Mouse (Mus musculus) testis, adult 2 months (tissue): ENCODE measurements around the gene Kcnk12. TPM values are rescaled to one million over a fixed set of nuclear protein-coding genes. Genes with fewer than 3 reads are reported as not detected.

Experiments used
- H3K27ac ChIP-seq: fragments of 200-500 bp; 2 replicates; pipeline ENCODE4 v1.5.1; 2012; ENCODE audit warnings: low read depth, low read length; ENCODE audit not compliant: control insufficient read depth, insufficient read depth
- H3K27me3 ChIP-seq: fragments of 200-500 bp; 2 replicates; pipeline ENCODE4 v1.6.1; 2012; ENCODE audit warnings: mild to moderate bottlenecking, low read length, moderate library complexity; ENCODE audit not compliant: control insufficient read depth, insufficient read depth
- H3K36me3 ChIP-seq: fragments of 200-500 bp; 2 replicates; pipeline ENCODE4 v1.6.1; 2012; ENCODE audit warnings: mild to moderate bottlenecking, low read length; ENCODE audit not compliant: control insufficient read depth, insufficient read depth
- H3K4me1 ChIP-seq: fragments of 200-500 bp; 2 replicates; pipeline ENCODE4 v1.6.1; 2012; ENCODE audit warnings: low read length; ENCODE audit not compliant: control insufficient read depth, insufficient read depth
- H3K4me3 ChIP-seq: fragments of 200-500 bp; 2 replicates; pipeline ENCODE4 v1.5.1; 2012; ENCODE audit warnings: low read depth, mild to moderate bottlenecking, low read length, moderate library complexity, mixed read lengths; ENCODE audit not compliant: control insufficient read depth
- CTCF ChIP-seq: fragments of 200-500 bp; IDR thresholded peaks from 2 replicates; pipeline ENCODE4 v1.5.1; 2012; ENCODE audit warnings: low read depth, mild to moderate bottlenecking, inconsistent platforms, low read length, moderate library complexity; ENCODE audit not compliant: control insufficient read depth, insufficient read depth, insufficient replicate concordance
- POLR2A ChIP-seq: fragments of 200-500 bp; IDR thresholded peaks from 2 replicates; pipeline ENCODE4 v1.6.1; 2012; ENCODE audit warnings: low read depth, mild to moderate bottlenecking, inconsistent platforms, low read length, moderate library complexity; ENCODE audit not compliant: control insufficient read depth
- polyA plus RNA-seq: library from polyadenylated mRNA; depleted of rRNA; stranded (reverse); fragments of >200 nt; gene quantifications from 2 replicates; pipeline ENCODE4 v1.2.3, GENCODE M21; 2012; rRNA removed

The Kcnk12 gene
- 1.8 and 2.8 TPM in 2 replicates for polyA plus RNA-seq

- Histone ChIP-seq H3K27ac (no peak within 1 kb of the TSS), H3K27me3 (no peaks in the 10 kb centered on the region), H3K4me1 (peaks cover 6% of the 10 kb centered on the region), H3K4me3 (no peak within 1 kb of the TSS; the same call in 1 of the 2 replicates), H3K36me3 (no peaks in the 10 kb centered on the region)
- TF ChIP-seq POLR2A: no peak
- TF ChIP-seq CTCF: no peak
Measured at GRCm38 (mm10) chr17:87797688-87798291, at the start of gene Kcnk12. Gene Kcnk12, minus strand, starts transcription at chr17:87797994.

- TF ChIP-seq POLR2A (no peak), CTCF (no peak)
- H3K36me3 ChIP-seq: no peaks in the 10 kb centered on the region
- no peaks in the 10 kb centered on the region for H3K4me1 ChIP-seq
- H3K4me3 ChIP-seq: no peak overlapping the region
- H3K27ac ChIP-seq: no peak overlapping the region
- H3K27me3 ChIP-seq: no peaks in the 10 kb centered on the region
Measured at GRCm38 (mm10) chr17:87842156-87842555, 44.4 kb upstream of the Kcnk12 start.

GRCm38 (mm10) chr17:87840079-87840478 lies 42.3 kb upstream of the Kcnk12 start:
- Histone ChIP-seq H3K36me3 (no peaks in the 10 kb centered on the region), H3K4me1 (no peaks in the 10 kb centered on the region), H3K27me3 (no peaks in the 10 kb centered on the region), H3K27ac (no peak overlapping the region), H3K4me3 (no peak overlapping the region)
- no peak for TF ChIP-seq CTCF
- TF ChIP-seq POLR2A: no peak

DNA sequence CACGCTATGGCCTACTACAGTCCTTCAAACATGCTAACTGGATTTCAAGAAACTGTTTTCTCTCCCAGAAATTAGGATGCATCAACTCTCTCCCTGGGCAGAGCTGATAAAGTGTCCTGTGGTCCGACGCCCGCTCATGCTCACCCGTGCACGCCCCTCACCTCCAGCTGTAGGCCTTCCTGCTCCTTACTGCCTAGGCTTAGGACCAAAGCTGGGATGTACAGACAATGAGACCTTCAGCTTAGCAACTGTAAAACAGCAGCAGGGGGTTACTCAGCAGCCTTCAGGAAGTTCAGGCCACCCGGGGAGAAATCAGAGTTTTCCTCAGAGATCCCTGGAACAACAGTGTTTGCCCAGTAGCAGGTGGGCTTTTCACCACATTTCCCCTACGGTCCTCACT lies 37.1 kb upstream of the Kcnk12 start:
- Histone ChIP-seq H3K36me3 (no peaks in the 10 kb centered on the region), H3K4me1 (no peaks in the 10 kb centered on the region), H3K27me3 (no peaks in the 10 kb centered on the region), H3K27ac (no peak overlapping the region), H3K4me3 (no peak overlapping the region)
- TF ChIP-seq CTCF: no peak
- no peak for TF ChIP-seq POLR2A

DNA sequence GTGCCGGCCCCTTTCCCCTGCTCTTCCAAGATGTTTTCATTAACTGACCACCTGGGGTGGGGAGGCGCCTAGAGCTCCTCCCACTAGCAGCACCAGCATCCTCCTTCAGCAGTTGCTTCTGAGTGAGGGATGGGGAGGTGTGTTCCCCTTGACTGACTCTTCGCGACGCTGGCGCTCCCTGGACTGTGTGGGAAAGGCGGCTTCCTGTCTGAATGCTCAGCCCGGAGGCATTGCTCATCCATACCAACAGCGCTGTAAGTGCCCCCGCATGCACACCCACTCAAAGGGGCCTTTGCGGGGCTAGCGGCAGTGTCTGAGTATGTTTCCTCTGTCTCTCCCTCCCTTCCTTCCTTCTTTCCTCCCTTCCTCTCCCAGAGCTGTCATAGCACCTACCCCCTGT lies 29.1 kb upstream of the Kcnk12 start:
- H3K4me3 ChIP-seq: no peak overlapping the region
- TF ChIP-seq POLR2A (no peak), CTCF (no peak)
- no peaks in the 10 kb centered on the region for H3K27me3 ChIP-seq
- H3K36me3 ChIP-seq: no peaks in the 10 kb centered on the region
- H3K27ac ChIP-seq: no peak overlapping the region
- no peaks in the 10 kb centered on the region; the same call in 1 of the 2 replicates for H3K4me1 ChIP-seq

- Histone ChIP-seq H3K27me3 (no peaks in the 10 kb centered on the region), H3K4me3 (no peak overlapping the region), H3K4me1 (no peaks in the 10 kb centered on the region; the same call in 1 of the 2 replicates), H3K27ac (no peak overlapping the region), H3K36me3 (no peaks in the 10 kb centered on the region)
- TF ChIP-seq POLR2A (no peak), CTCF (no peak)
Measured at GRCm38 (mm10) chr17:87826036-87826560, 28.3 kb upstream of the Kcnk12 start.

- Histone ChIP-seq H3K36me3 (no peaks in the 10 kb centered on the region), H3K27ac (no peak overlapping the region), H3K4me1 (no peaks in the 10 kb centered on the region; the same call in 1 of the 2 replicates), H3K4me3 (no peak overlapping the region), H3K27me3 (no peaks in the 10 kb centered on the region)
- no peak for TF ChIP-seq CTCF
- TF ChIP-seq POLR2A: no peak
Measured at GRCm38 (mm10) chr17:87825454-87826008, 27.7 kb upstream of the Kcnk12 start.
